Mouse (Mus musculus) heart, postnatal 0 days (tissue): ENCODE data around the gene Lmbr1l. TPM values are rescaled to one million over a fixed set of nuclear protein-coding genes. Genes with fewer than 3 reads are reported as not detected.

Source experiments
- ATAC-seq: fragments of 200-750 bp; cut with Nextera tagmentation; 2 replicates; pipeline ENCODE4 v1.8.0; 2017; ENCODE audit warnings: low read depth, moderate number of reproducible peaks, moderate library complexity; ENCODE audit not compliant: insufficient read depth
- DNase-seq: peaks from one replicate; pipeline ENCODE4 v3.0.0-alpha.2; 2016; ENCODE audit warnings: low spot score
- H3K27ac ChIP-seq: fragments of 300-500 bp; sonication (generic); 2 replicates; pipeline ENCODE4 v1.5.1; 2014; ENCODE audit warnings: low read depth, mild to moderate bottlenecking
- H3K27me3 ChIP-seq: fragments of 300-500 bp; sonication (generic); 2 replicates; pipeline ENCODE4 v1.6.1; 2014; ENCODE audit warnings: low read length, mixed read lengths; ENCODE audit not compliant: control insufficient read depth, insufficient read depth
- H3K36me3 ChIP-seq: fragments of 300-500 bp; sonication (generic); replicated peaks from 2 replicates; pipeline ENCODE4 v1.6.1; 2014; ENCODE audit warnings: low read length, mixed read lengths; ENCODE audit not compliant: control insufficient read depth, insufficient read depth
- H3K4me1 ChIP-seq: fragments of 300-500 bp; sonication (generic); 2 replicates; pipeline ENCODE4 v1.6.1; 2014; ENCODE audit warnings: antibody characterized with exemption; ENCODE audit not compliant: control insufficient read depth, insufficient read depth
- H3K4me2 ChIP-seq: fragments of 300-500 bp; sonication (generic); 2 replicates; pipeline ENCODE4 v1.6.1; 2014; ENCODE audit warnings: low read depth, mild to moderate bottlenecking, low read length, moderate library complexity
- H3K4me3 ChIP-seq: fragments of 300-500 bp; sonication (generic); 2 replicates; pipeline ENCODE4 v1.5.1; 2014; ENCODE audit warnings: low read depth, low read length
- H3K9ac ChIP-seq: fragments of 300-500 bp; sonication (generic); replicated peaks from 2 replicates; pipeline ENCODE4 v1.6.1; 2014; ENCODE audit warnings: low read depth, low read length, mixed read lengths
- H3K9me3 ChIP-seq: fragments of 300-500 bp; sonication (generic); replicated peaks from 2 replicates; pipeline ENCODE4 v1.6.1; 2016; ENCODE audit warnings: low read length; ENCODE audit not compliant: control insufficient read depth
- CTCF ChIP-seq: IDR thresholded peaks from 2 replicates; pipeline ENCODE4 v1.5.1; 2016; ENCODE audit warnings: antibody characterized with exemption, control low read depth, low read depth
- EP300 ChIP-seq: IDR thresholded peaks from 2 replicates; pipeline ENCODE4 v1.6.1; 2016; ENCODE audit warnings: antibody characterized with exemption, low read depth
- WGBS: fragments of 180-500 bp; shearing (Covaris S2); extraction: QIAGEN DNeasy Blood & Tissue Kit; methylation state at CpG from one replicate; pipeline ENCODE4 v1.1.7; 2014; 5-methylcytosine and 5-hydroxymethylcytosine counted together
- polyA plus RNA-seq: library from polyadenylated mRNA; unstranded; fragments of >200 nt; fragmentation: Nextera tagmentation; extraction: Ambion mirVana; gene quantifications from 2 replicates; pipeline ENCODE4 v1.2.1, GENCODE M21; 2015
- total RNA-seq: library from RNA; depleted of rRNA; stranded (reverse); fragments of >200 nt; gene quantifications from 2 replicates; pipeline ENCODE4 v1.2.3, GENCODE M21; 2014; ENCODE audit warnings: low replicate concordance

The Lmbr1l gene
- total and polyA plus RNA-seq, 2 experiments from 2014 or later: 8.0 to 25.5 TPM

GRCm38 (mm10) chr15:98949607-98949892, 31.5 kb upstream of the Lmbr1l start:
- Histone ChIP-seq H3K4me3 (no peak overlapping the region), H3K4me2 (no peak overlapping the region), H3K4me1 (no peaks in the 10 kb centered on the region), H3K27ac (no peak overlapping the region), H3K36me3 (peaks cover 10% of the 10 kb centered on the region), H3K9ac (no peak overlapping the region), H3K27me3 (no peaks in the 10 kb centered on the region), H3K9me3 (no peaks in the 10 kb centered on the region)
- no peak for TF ChIP-seq EP300
- TF ChIP-seq CTCF: no peak
- WGBS: 63% methylated on average over 3 of the region's 3 CpGs
- DNase-seq (no peak), ATAC-seq (no peak)

GRCm38 (mm10) chr15:98948857-98949606, 31.0 kb upstream of the Lmbr1l start:
- H3K9ac ChIP-seq: no peak overlapping the region
- WGBS: 76% methylated on average over 6 of the region's 6 CpGs

GRCm38 (mm10) chr15:98948382-98948781, 30.4 kb upstream of the Lmbr1l start:
- no peak for ATAC-seq
- Histone ChIP-seq H3K9ac (no peak overlapping the region), H3K4me3 (no peak overlapping the region), H3K9me3 (no peaks in the 10 kb centered on the region), H3K4me2 (no peak overlapping the region), H3K36me3 (peaks cover 10% of the 10 kb centered on the region), H3K27ac (no peak overlapping the region), H3K4me1 (no peaks in the 10 kb centered on the region), H3K27me3 (no peaks in the 10 kb centered on the region)
- DNase-seq: no peak
- no peak for TF ChIP-seq EP300
- no peak for TF ChIP-seq CTCF

More at GRCm38 (mm10) chr15:98948857-98949606, 31.0 kb upstream of the Lmbr1l start:
- no peak overlapping the region for H3K27ac ChIP-seq
- ATAC-seq: no peak
- H3K36me3 ChIP-seq: peaks cover 10% of the 10 kb centered on the region
- no peaks in the 10 kb centered on the region for H3K4me1 ChIP-seq
- DNase-seq: no peak
- H3K4me2 ChIP-seq: no peak overlapping the region
- no peak overlapping the region for H3K4me3 ChIP-seq
- TF ChIP-seq EP300 (no peak), CTCF (no peak)
- H3K27me3 ChIP-seq: no peaks in the 10 kb centered on the region
- no peaks in the 10 kb centered on the region for H3K9me3 ChIP-seq

GRCm38 (mm10) chr15:98947884-98948283, 29.9 kb upstream of the Lmbr1l start:
- TF ChIP-seq EP300 (no peak), CTCF (no peak)
- WGBS: 45% methylated on average over 3 of the region's 3 CpGs

GRCm38 (mm10) chr15:98943133-98943532, 25.1 kb upstream of the Lmbr1l start:
- 82% methylated on average over 4 of the region's 4 CpGs for WGBS
- ATAC-seq: no peak
- no peak overlapping the region for H3K4me3 ChIP-seq
- H3K27ac ChIP-seq: no peak overlapping the region
- H3K4me1 ChIP-seq: no peaks in the 10 kb centered on the region
- H3K27me3 ChIP-seq: no peaks in the 10 kb centered on the region
- H3K9me3 ChIP-seq: no peaks in the 10 kb centered on the region
- no peaks in the 10 kb centered on the region for H3K36me3 ChIP-seq
- DNase-seq: no peak
- no peak overlapping the region for H3K4me2 ChIP-seq
- TF ChIP-seq EP300 (no peak), CTCF (no peak)
- no peak overlapping the region for H3K9ac ChIP-seq

More at GRCm38 (mm10) chr15:98947884-98948283, 29.9 kb upstream of the Lmbr1l start:
- H3K27me3 ChIP-seq: no peaks in the 10 kb centered on the region
- no peaks in the 10 kb centered on the region for H3K4me1 ChIP-seq
- H3K9ac ChIP-seq: no peak overlapping the region
- DNase-seq (no peak), ATAC-seq (no peak)
- no peaks in the 10 kb centered on the region for H3K9me3 ChIP-seq
- H3K4me3 ChIP-seq: no peak overlapping the region
- H3K4me2 ChIP-seq: no peak overlapping the region
- H3K27ac ChIP-seq: no peak overlapping the region
- peaks cover 10% of the 10 kb centered on the region for H3K36me3 ChIP-seq

GRCm38 (mm10) chr15:98942081-98942480, 24.1 kb upstream of the Lmbr1l start:
- TF ChIP-seq CTCF (no peak), EP300 (no peak)
- no peak for DNase-seq
- WGBS: 55% methylated on average over 4 of the region's 4 CpGs
- H3K4me3 ChIP-seq: no peak overlapping the region
- no peaks in the 10 kb centered on the region for H3K27me3 ChIP-seq
- H3K9me3 ChIP-seq: no peaks in the 10 kb centered on the region
- no peak overlapping the region for H3K4me2 ChIP-seq
- no peak overlapping the region for H3K27ac ChIP-seq
- no peak overlapping the region for H3K9ac ChIP-seq
- H3K36me3 ChIP-seq: no peaks in the 10 kb centered on the region
- no peak for ATAC-seq
- no peaks in the 10 kb centered on the region for H3K4me1 ChIP-seq
